Mouse (Mus musculus) testis, postnatal 14 days (tissue): ENCODE measurements around the gene Nek7.

Experiments
- DNase-seq: peaks from one replicate; pipeline ENCODE4 v3.0.0; 2021; ENCODE audit warnings: low spot score

Gene Nek7

GRCm38 (mm10) chr1:138619996-138620461 lies at the start of gene Nek7:
Gene Nek7 (minus strand): TSS chr1:138620141.
- DNase-seq, result no peak

- DNase-seq, result no peak
These were observed 42.4 kb upstream of the Nek7 start for GRCm38 (mm10) chr1:138662342-138662741.

- no peak for DNase-seq
These were observed 34.3 kb upstream of the Nek7 start for GRCm38 (mm10) chr1:138654212-138654611.

- DNase-seq, result no peak
These were observed 25.1 kb upstream of the Nek7 start for GRCm38 (mm10) chr1:138644991-138645390.

- DNase-seq, result no peak
These were observed 23.4 kb upstream of the Nek7 start for GRCm38 (mm10) chr1:138643306-138643830.

GRCm38 (mm10) chr1:138640934-138641461 lies 21.1 kb upstream of the Nek7 start:
- no peak for DNase-seq

GRCm38 (mm10) chr1:138637850-138638249 lies 17.9 kb upstream of the Nek7 start:
- DNase-seq, result no peak

GRCm38 (mm10) chr1:138634561-138634960 lies 14.6 kb upstream of the Nek7 start:
- DNase-seq, result no peak

- no peak for DNase-seq
These were observed 9.0 kb upstream of the Nek7 start for GRCm38 (mm10) chr1:138628919-138629318.

GRCm38 (mm10) chr1:138628486-138628885 lies 8.5 kb upstream of the Nek7 start:
- DNase-seq, result no peak

- no peak for DNase-seq
These were observed 7.9 kb upstream of the Nek7 start for GRCm38 (mm10) chr1:138627804-138628203.

- DNase-seq, result no peak
These were observed 6.3 kb upstream of the Nek7 start for GRCm38 (mm10) chr1:138626288-138626687.

GRCm38 (mm10) chr1:138623870-138624269 lies 3.9 kb upstream of the Nek7 start:
- no peak for DNase-seq

- no peak for DNase-seq
These were observed 2.9 kb upstream of the Nek7 start for GRCm38 (mm10) chr1:138622831-138623230.

GRCm38 (mm10) chr1:138622431-138622830 lies 2.5 kb upstream of the Nek7 start:
- no peak for DNase-seq

- peak; percentile 98 for DNase-seq
These were observed 598 bp downstream of the Nek7 start for GRCm38 (mm10) chr1:138619114-138619971.

- DNase-seq, result peak; percentile 89
These were observed 2.0 kb downstream of the Nek7 start for GRCm38 (mm10) chr1:138618012-138618354.

GRCm38 (mm10) chr1:138617279-138618011 lies 2.5 kb downstream of the Nek7 start:
- DNase-seq, result no peak

GRCm38 (mm10) chr1:138615388-138615787 lies 4.6 kb downstream of the Nek7 start:
- no peak for DNase-seq

GRCm38 (mm10) chr1:138614552-138615287 lies 5.2 kb downstream of the Nek7 start:
- no peak for DNase-seq

GRCm38 (mm10) chr1:138612177-138612576 lies 7.8 kb downstream of the Nek7 start:
- DNase-seq, result no peak

GRCm38 (mm10) chr1:138609176-138609575 lies 10.8 kb downstream of the Nek7 start:
- DNase-seq, result no peak
